Mouse (Mus musculus) cortical plate, adult 2 months (tissue): ENCODE measurements around the gene Schip1.

ENCODE experiments used
- CTCF ChIP-seq: fragments of 200-500 bp; IDR thresholded peaks from 2 replicates; pipeline ENCODE4 v1.5.1; 2011; ENCODE audit warnings: mild to moderate bottlenecking, control low read depth, low read length; ENCODE audit not compliant: insufficient read depth; ENCODE audit errors: extremely low read depth
- POLR2A ChIP-seq: fragments of 200-500 bp; IDR thresholded peaks from 2 replicates; pipeline ENCODE4 v1.6.1; 2011; ENCODE audit warnings: mild to moderate bottlenecking, low read length, control low read depth; ENCODE audit not compliant: insufficient read depth; ENCODE audit errors: extremely low read depth

GRCm38 (mm10) chr3:68356516-68356915 is 291.9 kb downstream of the Schip1 start:
- no peak for TF ChIP-seq CTCF
- no peak for TF ChIP-seq POLR2A
